Mouse (Mus musculus) cerebral cortex, adult 2 months (tissue): ENCODE results near the gene Zwilch.

Source experiments
- WGBS: fragments of 180-500 bp; shearing (Covaris S2); methylation state at CpG from one replicate; pipeline ENCODE4 v1.1.7; 2018; 5-methylcytosine and 5-hydroxymethylcytosine counted together

Gene Zwilch

DNA sequence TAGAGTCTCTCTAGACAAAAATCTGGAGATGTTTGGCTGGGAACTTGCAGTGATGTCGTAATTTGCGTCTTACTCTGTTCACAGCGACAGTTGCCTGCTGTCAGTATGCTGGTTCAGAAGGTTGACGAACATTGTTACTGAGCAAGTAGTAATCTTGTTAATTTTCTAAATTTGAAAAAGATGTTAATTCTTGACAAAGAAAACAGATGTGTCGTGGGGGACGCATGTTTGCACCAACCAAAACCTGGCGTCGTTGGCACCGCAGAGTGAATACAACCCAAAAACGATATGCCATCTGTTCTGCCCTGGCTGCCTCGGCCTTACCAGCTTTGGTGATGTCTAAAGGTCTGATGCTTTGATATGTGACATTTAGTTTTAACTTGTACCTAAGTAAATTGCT lies 2.5 kb upstream of the Zwilch start:
- WGBS: 50% methylated on average over 11 of the region's 11 CpGs

- WGBS: 25% methylated on average over 8 of the region's 8 CpGs
Observed at GRCm38 (mm10) chr9:64174766-64175165, 1.9 kb upstream of the Zwilch start.

- WGBS: under 1% methylated on average over 16 of the region's 16 CpGs
Observed at GRCm38 (mm10) chr9:64173666-64174220, 839 bp upstream of the Zwilch start.

- WGBS: 3% methylated on average over 18 of the region's 18 CpGs
Observed at GRCm38 (mm10) chr9:64172145-64172815, 624 bp downstream of the Zwilch start.

DNA sequence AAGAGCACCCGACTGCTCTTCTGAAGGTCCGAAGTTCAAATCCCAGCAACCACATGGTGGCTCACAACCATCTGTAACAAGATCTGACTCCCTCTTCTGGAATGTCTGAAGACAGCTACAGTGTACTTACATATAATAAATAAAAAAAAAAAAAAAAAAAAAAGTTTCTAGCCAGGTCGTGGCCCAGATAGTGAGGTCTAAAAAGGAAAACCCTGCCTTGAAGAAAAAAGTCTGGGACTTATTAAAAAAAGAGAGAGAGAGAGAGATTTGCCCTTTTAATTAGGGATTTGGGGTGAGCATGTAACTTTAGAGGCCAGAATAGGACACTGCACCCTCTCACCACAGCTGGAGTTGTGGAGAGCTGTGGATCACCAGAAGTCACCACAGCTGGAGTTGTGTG lies 2.9 kb downstream of the Zwilch start:
- 98% methylated on average over 3 of the region's 3 CpGs for WGBS

GRCm38 (mm10) chr9:64160471-64160870 lies 12.4 kb downstream of the Zwilch start:
- 87% methylated on average over 5 of the region's 5 CpGs for WGBS

DNA sequence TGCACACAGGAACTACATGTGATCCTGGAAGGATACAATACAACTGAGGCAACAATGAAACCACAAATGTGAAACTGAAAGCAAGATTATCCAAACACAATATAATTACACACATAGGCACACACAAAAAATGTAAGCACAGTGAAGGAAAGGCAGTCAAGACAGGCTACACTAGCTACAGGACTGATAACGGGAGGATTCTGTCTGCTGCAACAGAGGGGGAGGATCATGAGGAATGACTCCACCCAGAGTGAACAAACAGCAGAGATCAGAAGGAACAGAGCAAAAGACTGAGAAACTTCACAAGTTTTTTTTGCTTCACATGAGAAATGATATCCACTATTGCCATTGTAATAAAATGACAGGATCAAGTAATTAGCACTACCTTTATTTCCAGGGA lies 16.3 kb downstream of the Zwilch start:
- WGBS: 89% methylated on average over 1 of the region's 1 CpGs

- 86% methylated on average over 9 of the region's 9 CpGs for WGBS
Observed at GRCm38 (mm10) chr9:64139879-64140278, 33.0 kb downstream of the Zwilch start.

GRCm38 (mm10) chr9:64138896-64139295 lies 34.0 kb downstream of the Zwilch start:
- WGBS: 4% methylated on average over 6 of the region's 6 CpGs

- 89% methylated on average over 6 of the region's 6 CpGs for WGBS
Observed at GRCm38 (mm10) chr9:64131623-64132022, 41.3 kb downstream of the Zwilch start.

- WGBS: 72% methylated on average over 12 of the region's 12 CpGs
Observed at GRCm38 (mm10) chr9:64126121-64126520, 46.8 kb downstream of the Zwilch start.

DNA sequence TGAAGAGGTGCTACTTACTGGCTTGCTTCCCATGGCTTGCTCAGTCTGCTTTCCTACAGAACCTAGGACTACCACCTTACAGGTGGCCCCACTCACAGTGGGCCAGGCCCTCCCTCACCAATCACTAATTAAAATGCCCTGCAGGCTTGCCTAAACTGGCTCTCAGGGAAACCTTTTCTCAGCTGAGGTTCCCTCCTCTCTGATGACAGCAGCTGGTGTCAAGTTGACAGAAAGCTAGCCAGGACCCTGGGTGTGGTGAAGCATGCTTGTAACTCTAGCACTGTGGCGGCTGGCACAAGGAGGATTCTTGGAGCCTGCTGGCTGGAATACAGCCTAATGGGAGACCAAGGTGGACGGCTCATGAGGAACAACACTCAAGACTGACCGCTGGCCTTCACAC lies 47.6 kb downstream of the Zwilch start:
- whole genome bisulfite sequencing: 89% methylated on average over 3 of the region's 3 CpGs

- WGBS: 79% methylated on average over 3 of the region's 3 CpGs
Observed at GRCm38 (mm10) chr9:64124846-64125245, 48.1 kb downstream of the Zwilch start.

- WGBS: 96% methylated on average over 10 of the region's 10 CpGs
Observed at GRCm38 (mm10) chr9:64122601-64123000, 50.3 kb downstream of the Zwilch start.

GRCm38 (mm10) chr9:64120584-64121277 lies 52.2 kb downstream of the Zwilch start:
- WGBS: 63% methylated on average over 11 of the region's 11 CpGs

DNA sequence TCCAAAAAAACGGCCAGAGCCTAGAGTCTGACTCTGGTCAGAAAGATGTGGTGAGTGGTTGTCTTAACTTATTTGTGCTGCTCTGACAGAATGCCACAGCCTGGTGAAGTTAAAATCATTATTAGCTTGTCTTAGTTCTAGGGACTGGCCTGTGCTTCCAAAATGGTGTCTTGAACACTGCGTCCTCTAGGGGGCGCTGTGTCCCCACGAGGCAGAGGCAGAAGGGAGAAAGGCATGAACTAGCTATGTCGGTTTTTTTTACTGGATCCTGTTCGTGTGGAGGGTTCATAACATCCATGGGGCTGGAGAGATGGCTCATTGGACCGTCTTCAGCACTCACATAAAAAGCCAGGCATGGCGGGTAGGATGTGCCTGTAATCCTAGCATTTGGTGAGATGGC lies 53.0 kb downstream of the Zwilch start:
- 38% methylated on average over 8 of the region's 8 CpGs for whole genome bisulfite sequencing

DNA sequence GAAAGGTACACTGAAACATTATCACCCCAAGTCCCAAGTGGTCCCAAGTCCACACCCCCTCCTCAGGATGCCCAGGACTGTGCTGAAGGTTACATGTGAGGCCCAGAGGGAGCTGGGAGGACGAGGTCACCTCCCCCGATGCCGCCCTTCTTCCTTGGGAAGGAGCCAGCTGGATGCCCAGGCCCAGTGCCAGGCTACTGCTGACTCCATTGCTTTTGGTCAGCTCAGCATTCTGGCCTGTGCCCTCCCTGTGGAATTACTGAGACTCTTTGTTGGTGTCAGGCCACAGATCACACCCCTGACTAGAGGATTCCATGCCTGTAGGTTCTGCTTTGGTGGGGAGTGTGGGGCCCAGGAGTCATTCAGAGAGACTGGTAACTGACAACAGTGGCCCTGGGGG lies 56.0 kb downstream of the Zwilch start, which contains the start of gene Lctl:
Gene Lctl (plus strand): TSS at position 272 of the 400 bp plus-strand sequence.
- 65% methylated on average over 3 of the region's 3 CpGs for WGBS

GRCm38 (mm10) chr9:64115756-64116155 lies 57.1 kb downstream of the Zwilch start:
- 86% methylated on average over 6 of the region's 6 CpGs for WGBS

DNA sequence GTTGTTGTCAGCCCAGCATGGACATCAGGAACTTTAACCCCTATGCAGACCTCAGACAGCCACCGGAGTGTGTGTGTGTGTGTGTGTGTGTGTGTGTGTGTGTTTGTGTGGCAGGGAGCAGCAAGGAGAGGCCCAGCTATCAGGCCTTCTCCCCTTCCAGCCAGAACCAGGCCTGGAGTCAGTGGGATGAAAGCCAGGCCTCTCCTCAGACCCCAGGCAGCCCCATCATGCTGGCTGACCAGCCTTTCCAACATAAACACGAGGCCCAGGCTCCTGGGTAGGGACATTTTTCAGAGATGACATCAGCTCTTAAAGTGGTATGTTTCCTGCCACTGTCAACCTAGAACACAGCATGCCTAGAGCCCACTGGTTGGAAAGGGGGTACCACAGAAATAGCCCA lies 58.3 kb downstream of the Zwilch start:
- WGBS: 61% methylated on average over 2 of the region's 2 CpGs

GRCm38 (mm10) chr9:64110502-64110901 lies 62.4 kb downstream of the Zwilch start:
- WGBS: 95% methylated on average over 16 of the region's 16 CpGs

DNA sequence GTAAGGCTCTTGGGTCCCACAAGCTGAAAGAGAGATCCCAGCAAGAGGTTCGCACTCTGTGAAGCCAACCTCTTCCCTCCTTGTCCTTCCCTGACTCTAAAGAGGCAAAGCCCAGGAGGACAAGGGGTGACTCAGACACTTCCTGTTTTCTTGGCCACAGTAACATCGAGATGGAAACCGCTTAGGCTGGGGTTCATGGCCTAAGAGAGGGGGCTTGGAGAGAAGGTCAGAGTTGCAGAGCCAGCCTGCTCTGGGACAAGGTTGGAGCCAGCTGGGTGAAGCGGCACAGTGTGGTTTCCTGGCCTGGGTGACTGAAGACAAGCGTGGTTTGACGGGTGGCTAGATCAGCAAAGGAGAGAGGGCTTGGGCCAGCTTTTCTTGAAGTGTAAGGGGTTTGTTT lies 67.6 kb downstream of the Zwilch start:
- WGBS: 78% methylated on average over 6 of the region's 6 CpGs

GRCm38 (mm10) chr9:64100442-64100841 lies 72.5 kb downstream of the Zwilch start:
- 13% methylated on average over 4 of the region's 4 CpGs for WGBS

DNA sequence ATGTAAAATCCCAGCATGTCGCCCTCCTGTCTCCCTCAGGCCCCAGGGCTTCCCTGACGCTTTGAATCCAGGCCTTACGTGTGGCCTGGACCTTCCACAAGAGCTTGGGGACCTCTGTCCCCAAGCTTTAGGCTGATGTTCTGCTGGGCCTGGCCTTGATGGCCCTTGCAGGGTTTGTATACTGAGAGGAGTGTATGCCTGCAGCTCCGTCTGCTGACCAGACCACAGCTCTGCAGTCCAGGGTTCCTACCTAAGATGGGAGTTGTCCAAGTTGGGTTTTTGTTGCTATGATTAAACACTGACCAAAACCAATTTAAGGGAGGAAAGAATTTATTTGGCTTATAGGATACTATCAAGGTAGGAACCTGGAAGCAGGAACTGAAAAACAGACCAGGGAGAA lies 74.6 kb downstream of the Zwilch start:
- WGBS: 90% methylated on average over 4 of the region's 4 CpGs
